Mouse (Mus musculus) E14TG2a.4 (cell line): Measurements from ENCODE around the gene Vmn1r77.

Experiments
- CTCF ChIP-seq: conservative IDR thresholded peaks from 2 replicates; pipeline ENCODE4 v1.5.1; 2014; ENCODE audit warnings: low read length
- NANOG ChIP-seq: IDR thresholded peaks from 2 replicates; pipeline ENCODE4 v1.6.1; 2014; ENCODE audit warnings: borderline replicate concordance, low read length, mixed read lengths

DNA sequence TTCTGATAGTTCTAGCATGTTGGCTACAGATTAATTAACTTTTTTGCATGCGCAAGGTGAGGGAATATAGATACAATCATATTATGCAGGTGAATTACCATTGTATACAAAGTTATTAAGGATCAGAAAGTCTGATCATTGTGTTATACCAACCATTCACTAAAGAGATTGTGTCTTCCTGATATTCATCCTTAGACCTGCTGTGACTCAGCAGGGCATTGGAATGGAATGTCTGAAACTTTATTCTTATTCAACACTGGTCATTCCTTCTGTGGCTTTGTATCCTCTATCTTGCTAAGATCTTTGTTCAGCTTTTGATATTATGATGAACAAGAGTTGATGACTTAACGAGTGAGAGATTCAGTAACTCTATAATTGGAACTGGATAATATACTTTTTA is 4.1 kb downstream of the Vmn1r77 start:
- TF ChIP-seq CTCF (no peak), NANOG (peak; percentile 72; the same call in 1 of the 2 replicates)
